Mouse (Mus musculus) kidney, adult 2 months (tissue): ENCODE data around the gene Thbs1. TPM values are rescaled to one million over a fixed set of nuclear protein-coding genes. Genes with fewer than 3 reads are reported as not detected.

ENCODE experiments used
- DNase-seq: peaks from one replicate; pipeline ENCODE4 v3.0.0; 2021
- H3K27ac ChIP-seq: fragments of 200-500 bp; 2 replicates; pipeline ENCODE4 v1.5.1; 2012; ENCODE audit warnings: low read depth, low read length, control low read depth, inconsistent platforms; ENCODE audit not compliant: insufficient read depth
- H3K27me3 ChIP-seq: fragments of 200-500 bp; replicated peaks from 2 replicates; pipeline ENCODE4 v1.6.1; 2012; ENCODE audit warnings: mild to moderate bottlenecking, moderate library complexity, low read length, inconsistent platforms; ENCODE audit not compliant: control insufficient read depth, insufficient read depth
- H3K36me3 ChIP-seq: fragments of 200-500 bp; 2 replicates; pipeline ENCODE4 v1.6.1; 2012; ENCODE audit warnings: mild to moderate bottlenecking, moderate library complexity, low read length, inconsistent platforms; ENCODE audit not compliant: control insufficient read depth, insufficient read depth
- H3K4me1 ChIP-seq: fragments of 200-500 bp; 2 replicates; pipeline ENCODE4 v1.6.1; 2011; ENCODE audit warnings: low read length; ENCODE audit not compliant: control insufficient read depth, insufficient read depth
- H3K4me3 ChIP-seq: fragments of 200-500 bp; 2 replicates; pipeline ENCODE4 v1.5.1; 2011; ENCODE audit warnings: mild to moderate bottlenecking, low read depth, low read length, control low read depth; ENCODE audit not compliant: insufficient read depth
- CTCF ChIP-seq: fragments of 200-500 bp; conservative IDR thresholded peaks from 2 replicates; pipeline ENCODE4 v1.5.1; 2011; ENCODE audit warnings: low read depth, mild to moderate bottlenecking, control low read depth, low read length, moderate library complexity, mixed read lengths; ENCODE audit not compliant: insufficient read depth, insufficient read length
- POLR2A ChIP-seq: fragments of 200-500 bp; IDR thresholded peaks from one replicate; pipeline ENCODE4 v1.6.1; 2011; ENCODE audit warnings: low read depth, low read length, control low read depth
- WGBS: fragments of 180-500 bp; shearing (Covaris S2); methylation state at CpG from one replicate; pipeline ENCODE4 v1.1.7; 2018; 5-methylcytosine and 5-hydroxymethylcytosine counted together
- polyA plus RNA-seq: library from polyadenylated mRNA; depleted of rRNA; stranded (reverse); fragments of >200 nt; gene quantifications from 2 replicates; pipeline ENCODE4 v1.2.3, GENCODE M21; 2012

Thbs1 gene
- polyA plus RNA-seq, 1 experiment, result 19.8 TPM

GRCm38 (mm10) chr2:118079131-118079530 is 32.5 kb upstream of the Thbs1 start:
- H3K27me3 ChIP-seq, result no peaks in the 10 kb centered on the region
- no peaks in the 10 kb centered on the region for H3K36me3 ChIP-seq
- no peak for TF ChIP-seq CTCF
- no peak for TF ChIP-seq POLR2A
- 86% methylated on average over 4 of the region's 4 CpGs for WGBS
- H3K27ac ChIP-seq, result no peak overlapping the region
- peak; percentile 2 for DNase-seq
- no peaks in the 10 kb centered on the region for H3K4me1 ChIP-seq
- no peak overlapping the region for H3K4me3 ChIP-seq

GRCm38 (mm10) chr2:118081581-118081980 is 30.1 kb upstream of the Thbs1 start:
- no peak overlapping the region for H3K4me3 ChIP-seq
- no peaks in the 10 kb centered on the region for H3K4me1 ChIP-seq
- H3K36me3 ChIP-seq, result no peaks in the 10 kb centered on the region
- H3K27me3 ChIP-seq, result no peaks in the 10 kb centered on the region
- no peak for TF ChIP-seq CTCF
- no peak for TF ChIP-seq POLR2A
- no peak for DNase-seq
- 95% methylated on average over 5 of the region's 5 CpGs for WGBS
- H3K27ac ChIP-seq, result no peak overlapping the region

- Histone ChIP-seq H3K27me3 (no peaks in the 10 kb centered on the region; the same call in 1 of the 2 replicates), H3K27ac (no peak overlapping the region), H3K4me1 (no peaks in the 10 kb centered on the region; the same call in 1 of the 2 replicates), H3K4me3 (no peak overlapping the region), H3K36me3 (no peaks in the 10 kb centered on the region)
- 68% methylated on average over 6 of the region's 6 CpGs for WGBS
- peak; percentile 19 for DNase-seq
- no peak for TF ChIP-seq CTCF
- no peak for TF ChIP-seq POLR2A
Observed at GRCm38 (mm10) chr2:118083652-118084051, 28.0 kb upstream of the Thbs1 start.

- Histone ChIP-seq H3K27ac (no peak overlapping the region), H3K36me3 (no peaks in the 10 kb centered on the region), H3K4me1 (no peaks in the 10 kb centered on the region; the same call in 1 of the 2 replicates), H3K4me3 (no peak overlapping the region), H3K27me3 (no peaks in the 10 kb centered on the region; the same call in 1 of the 2 replicates)
- 75% methylated on average over 3 of the region's 3 CpGs for WGBS
- no peak for DNase-seq
- TF ChIP-seq CTCF (no peak), POLR2A (no peak)
Observed at GRCm38 (mm10) chr2:118084693-118085092, 27.0 kb upstream of the Thbs1 start.

GRCm38 (mm10) chr2:118085647-118086046 is 26.0 kb upstream of the Thbs1 start:
- H3K27me3 ChIP-seq, result no peaks in the 10 kb centered on the region; the same call in 1 of the 2 replicates
- H3K36me3 ChIP-seq, result no peaks in the 10 kb centered on the region
- TF ChIP-seq POLR2A (no peak), CTCF (no peak)
- no peaks in the 10 kb centered on the region; the same call in 1 of the 2 replicates for H3K4me1 ChIP-seq
- no peak overlapping the region for H3K4me3 ChIP-seq
- no peak for DNase-seq
- H3K27ac ChIP-seq, result no peak overlapping the region
- 66% methylated on average over 2 of the region's 2 CpGs for WGBS

- Histone ChIP-seq H3K27me3 (no peaks in the 10 kb centered on the region; the same call in 1 of the 2 replicates), H3K36me3 (no peaks in the 10 kb centered on the region), H3K4me1 (no peaks in the 10 kb centered on the region; the same call in 1 of the 2 replicates), H3K27ac (no peak overlapping the region), H3K4me3 (no peak overlapping the region)
- DNase-seq, result peak; percentile 22
- TF ChIP-seq POLR2A (no peak), CTCF (no peak)
- 49% methylated on average over 10 of the region's 10 CpGs for WGBS
Observed at GRCm38 (mm10) chr2:118087044-118087726, 24.5 kb upstream of the Thbs1 start.

- TF ChIP-seq POLR2A (no peak), CTCF (no peak)
- no peak overlapping the region for H3K27ac ChIP-seq
- DNase-seq, result no peak
- H3K36me3 ChIP-seq, result no peaks in the 10 kb centered on the region
- no peaks in the 10 kb centered on the region; the same call in 1 of the 2 replicates for H3K4me1 ChIP-seq
- WGBS, result 85% methylated on average over 5 of the region's 5 CpGs
- H3K4me3 ChIP-seq, result no peak overlapping the region
- no peaks in the 10 kb centered on the region; the same call in 1 of the 2 replicates for H3K27me3 ChIP-seq
Observed at GRCm38 (mm10) chr2:118091226-118091625, 20.4 kb upstream of the Thbs1 start.

GRCm38 (mm10) chr2:118099104-118099503 is 12.6 kb upstream of the Thbs1 start:
- WGBS, result 68% methylated on average over 4 of the region's 4 CpGs
- TF ChIP-seq POLR2A, result no peak
- no peak for TF ChIP-seq CTCF
- no peaks in the 10 kb centered on the region for H3K4me1 ChIP-seq
- DNase-seq, result no peak
- H3K4me3 ChIP-seq, result no peak overlapping the region
- H3K36me3 ChIP-seq, result no peaks in the 10 kb centered on the region
- no peaks in the 10 kb centered on the region for H3K27me3 ChIP-seq
- H3K27ac ChIP-seq, result no peak overlapping the region
